Mouse (Mus musculus): ENCODE measurements at regions not wholly inside any gene's neighbourhood (a gene's known extent, or its start where the extent isn't known, plus 50 kb on each side); places are given as distances from the start of the nearest gene placed in this dataset.

GRCm38 (mm10) chr8:7718898-7719696, 941.9 kb downstream of the Efnb2 start:
- peak; percentile 13 to 44 for DNase-seq

GRCm38 (mm10) chr8:7710764-7711163, 950.3 kb downstream of the Efnb2 start:
- DNase-seq: no peak

- no peak for DNase-seq
Observed at GRCm38 (mm10) chr8:7709406-7709805, 951.6 kb downstream of the Efnb2 start.

DNA sequence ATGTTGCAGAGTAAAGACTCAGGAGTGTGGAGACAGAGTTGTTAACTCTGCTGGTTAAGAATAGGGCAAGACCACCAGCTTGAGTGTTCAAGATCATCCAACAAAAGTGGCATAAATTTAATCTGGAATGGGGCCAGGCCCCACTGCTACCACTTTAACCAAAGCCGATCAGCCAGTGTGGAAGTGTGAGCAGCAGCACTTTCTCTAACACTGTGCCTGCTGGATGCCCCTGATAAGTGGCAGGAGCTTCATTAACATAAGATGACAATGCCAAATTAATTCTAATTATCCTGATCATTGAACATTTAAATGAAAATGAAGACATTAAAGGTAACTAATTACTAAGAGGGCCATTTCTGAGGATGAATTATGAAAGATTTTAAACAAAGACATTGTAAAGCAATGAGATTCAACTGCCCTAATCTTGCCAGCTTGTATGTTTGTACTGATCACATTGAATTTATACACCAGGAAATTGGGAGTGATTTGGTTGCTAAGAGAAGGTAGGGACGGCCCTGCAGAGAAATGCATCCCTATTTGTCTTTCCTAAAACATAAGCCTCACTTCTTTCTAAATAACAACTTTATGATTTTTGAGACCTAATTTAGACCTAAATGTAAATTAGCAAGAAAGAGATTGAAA, 969.6 kb downstream of the Efnb2 start:
- DNase-seq: no peak

DNA sequence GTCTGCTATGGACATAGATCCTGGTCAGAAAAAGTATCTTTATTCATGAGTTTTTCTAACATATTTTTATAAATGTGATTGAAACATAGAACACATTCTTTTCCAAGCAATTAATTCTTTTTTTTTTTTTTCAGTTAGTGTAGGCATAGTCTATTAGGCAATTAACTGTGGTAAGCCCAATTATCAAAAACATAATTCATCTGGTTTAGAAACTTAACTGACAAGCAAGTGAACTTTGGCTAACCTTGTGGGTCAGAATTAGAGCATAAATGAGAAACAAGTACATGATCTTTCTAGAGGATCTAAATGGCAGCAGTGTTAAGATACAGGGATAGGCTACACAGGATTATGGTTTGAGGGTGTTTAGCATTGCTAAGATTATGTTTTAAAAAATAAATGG, 1007.2 kb downstream of the Efnb2 start:
- DNase-seq: no peak
